Mouse (Mus musculus) gastrocnemius, adult 2 months (tissue): ENCODE data around the gene Artn. TPM values are rescaled to one million over a fixed set of nuclear protein-coding genes. Genes with fewer than 3 reads are reported as not detected.

Source experiments
- DNase-seq: peaks from one replicate; pipeline ENCODE4 v3.0.0; 2022
- H3K27ac ChIP-seq: fragments of 200-600 bp; 2 replicates; pipeline ENCODE4 v1.8.1; 2022; ENCODE audit warnings: mild to moderate bottlenecking
- H3K4me3 ChIP-seq: fragments of 200-600 bp; 2 replicates; pipeline ENCODE4 v1.8.1; 2022; ENCODE audit warnings: mild to moderate bottlenecking, moderate library complexity
- CTCF ChIP-seq: fragments of 200-600 bp; IDR thresholded peaks from 2 replicates; pipeline ENCODE4 v1.8.1; 2022; ENCODE audit warnings: antibody characterized with exemption, mild to moderate bottlenecking, moderate library complexity
- intact Hi-C: fragments of 180-260 bp; cut with DNase I; formaldehyde crosslinking; loops from one replicate; pipeline ENCODE4 v1.15.1; 2025
- total RNA-seq, 2 experiments: library from RNA; stranded (reverse); gene quantifications; 2 replicates each; pipeline ENCODE4 v1.2.3; 2021

The Artn gene
- total RNA-seq, 2 experiments from 2014 or later, result 0.25 to 0.46 TPM

GRCm38 (mm10) chr4:117936964-117937363 lies 7.4 kb upstream of the Artn start:
- H3K4me3 ChIP-seq, result no peak overlapping the region
- no peak for DNase-seq
- intact Hi-C loops, result no loop called here
- H3K27ac ChIP-seq, result no peak overlapping the region
- TF ChIP-seq CTCF, result peak; percentile 25; the same call in 1 of the 2 replicates

- no peak overlapping the region for H3K27ac ChIP-seq
- no peak for TF ChIP-seq CTCF
- intact Hi-C loops, result loop anchor here (5.0 kb wide), 1 partner anchor 38 kb away; no protein-coding TSS in a partner anchor
- DNase-seq, result no peak
- H3K4me3 ChIP-seq, result no peak overlapping the region
Observed at GRCm38 (mm10) chr4:117934081-117934480, 4.5 kb upstream of the Artn start.

- intact Hi-C loops, result loop anchor here (5.0 kb wide), 1 partner anchor 39 kb away; no protein-coding TSS in a partner anchor
- Histone ChIP-seq H3K27ac (no peak overlapping the region), H3K4me3 (no peak overlapping the region)
- DNase-seq, result no peak
- no peak for TF ChIP-seq CTCF
Observed at GRCm38 (mm10) chr4:117933248-117933647, 3.7 kb upstream of the Artn start.

- intact Hi-C loops, result loop anchor here (1.0 to 10.0 kb wide), 3 partner anchors 64 to 366 kb away; partner anchors contain the start of gene Ptprf
- peak; percentile 71 for TF ChIP-seq CTCF
- Histone ChIP-seq H3K27ac (peak overlapping the region; percentile 69), H3K4me3 (peak overlapping the region; percentile 69)
- peak; percentile 69 for DNase-seq
Observed at GRCm38 (mm10) chr4:117928699-117929241, 793 bp downstream of the Artn start.

GRCm38 (mm10) chr4:117928234-117928633 lies 1.3 kb downstream of the Artn start:
- DNase-seq, result peak; percentile 38
- TF ChIP-seq CTCF, result peak; percentile 82
- H3K4me3 ChIP-seq, result no peak overlapping the region
- H3K27ac ChIP-seq, result no peak overlapping the region; the same call in 1 of the 2 replicates
- intact Hi-C loops, result loop anchor here (1.0 to 10.0 kb wide), 3 partner anchors 64 to 367 kb away; partner anchors contain the start of gene Ptprf

- DNase-seq, result peak; percentile 64
- peak overlapping the region; percentile 72 for H3K4me3 ChIP-seq
- no peak for TF ChIP-seq CTCF
- intact Hi-C loops, result loop anchor here (5.0 to 10.0 kb wide), 2 partner anchors 65 to 368 kb away; partner anchors contain the start of gene Ptprf
- H3K27ac ChIP-seq, result peak overlapping the region; percentile 48
Observed at GRCm38 (mm10) chr4:117926545-117927482, 2.7 kb downstream of the Artn start.

GRCm38 (mm10) chr4:117924916-117925315 lies 4.6 kb downstream of the Artn start:
- H3K27ac ChIP-seq, result no peak overlapping the region
- DNase-seq, result no peak
- no peak for TF ChIP-seq CTCF
- intact Hi-C loops, result loop anchor here (5.0 to 10.0 kb wide), 2 partner anchors 67 to 370 kb away; partner anchors contain the start of gene Ptprf
- no peak overlapping the region for H3K4me3 ChIP-seq

- no peak for TF ChIP-seq CTCF
- Histone ChIP-seq H3K27ac (no peak overlapping the region), H3K4me3 (no peak overlapping the region)
- intact Hi-C loops, result loop anchor here (10.0 kb wide), 1 partner anchor 371 kb away; the partner anchor contains the start of gene Ptprf
- DNase-seq, result no peak
Observed at GRCm38 (mm10) chr4:117923450-117923849, 6.1 kb downstream of the Artn start.

GRCm38 (mm10) chr4:117921358-117921757 lies 8.2 kb downstream of the Artn start:
- TF ChIP-seq CTCF, result no peak
- H3K27ac ChIP-seq, result no peak overlapping the region
- no peak for DNase-seq
- intact Hi-C loops, result loop anchor here (10.0 kb wide), 1 partner anchor 373 kb away; the partner anchor contains the start of gene Ptprf
- no peak overlapping the region for H3K4me3 ChIP-seq

- intact Hi-C loops, result no loop called here
Observed at GRCm38 (mm10) chr4:117918762-117919161, 10.8 kb downstream of the Artn start.

GRCm38 (mm10) chr4:117918261-117918660 lies 11.3 kb downstream of the Artn start:
- DNase-seq, result no peak
- H3K27ac ChIP-seq, result no peak overlapping the region
- no peak for TF ChIP-seq CTCF
- intact Hi-C loops, result no loop called here
- no peak overlapping the region for H3K4me3 ChIP-seq

More at GRCm38 (mm10) chr4:117918762-117919161, 10.8 kb downstream of the Artn start:
- no peak overlapping the region for H3K4me3 ChIP-seq
- DNase-seq, result no peak
- TF ChIP-seq CTCF, result no peak
- no peak overlapping the region for H3K27ac ChIP-seq

- Histone ChIP-seq H3K27ac (no peak overlapping the region), H3K4me3 (no peak overlapping the region)
- no peak for DNase-seq
- TF ChIP-seq CTCF, result no peak
- intact Hi-C loops, result no loop called here
Observed at GRCm38 (mm10) chr4:117917847-117918246, 11.7 kb downstream of the Artn start.

GRCm38 (mm10) chr4:117917402-117917801 lies 12.2 kb downstream of the Artn start:
- Histone ChIP-seq H3K4me3 (no peak overlapping the region), H3K27ac (no peak overlapping the region)
- DNase-seq, result no peak
- TF ChIP-seq CTCF, result no peak
- intact Hi-C loops, result no loop called here
